8 mouse cellular contexts compared by ENCODE assay signal in genomic region chrX:169996926-169997325, GRCm38 (mm10). TPM values are rescaled to one million over a fixed set of nuclear protein-coding genes. Genes with fewer than 3 reads are reported as not detected.
DNase-seq lines count a peak whose midpoint lies in the region; ATAC-seq and TF ChIP-seq lines count a peak whose summit lies in the region.
"Not testable (repeated sequence)": the region's sequence is repeated elsewhere in the genome, so short reads cannot be mapped to it uniquely, and the experiment has no call there.

No protein-coding gene starts in this region.

- not testable (repeated sequence) for TF ChIP-seq CTCF in heart, postnatal 0 days (IDR thresholded peaks at IDR 0.05; ENCODE audit: low read depth); lung, postnatal 0 days (IDR thresholded peaks at IDR 0.05)
- TF ChIP-seq CTCF in layer of hippocampus, adult 2 months (conservative IDR thresholded peaks at IDR 0.05): peak; percentile 52

- H3K27ac ChIP-seq in heart, postnatal 0 days (ENCODE audit: low read depth); lung, postnatal 0 days (ENCODE audit: low read length): not testable (repeated sequence)
- H3K27ac ChIP-seq in layer of hippocampus, adult 2 months: peak overlapping the region; percentile 67; the same call in 1 of the 2 replicates

- not testable (repeated sequence) for H3K36me3 ChIP-seq in heart, postnatal 0 days (replicated peaks; ENCODE audit: control insufficient read depth, insufficient read depth, low read length); lung, postnatal 0 days (ENCODE audit: insufficient read depth, low read length)

- H3K27me3 ChIP-seq in heart, postnatal 0 days (ENCODE audit: control insufficient read depth, insufficient read depth, low read length); lung, postnatal 0 days (replicated peaks; ENCODE audit: insufficient read depth, low read length): not testable (repeated sequence)

- H3K4me2 ChIP-seq in heart, postnatal 0 days (ENCODE audit: low read depth, low read length): peak overlapping the region; percentile 86
- peak overlapping the region; percentile 95 for H3K4me2 ChIP-seq in lung, postnatal 0 days (replicated peaks; ENCODE audit: low read depth, low read length)

- DNase-seq in CD4-positive, CD25-positive, alpha-beta regulatory T cell, adult 2 months (ENCODE audit: low read depth, low spot score): peak; percentile 100
- DNase-seq in brain, adult 2 months (ENCODE audit: low read depth, low spot score): peak; percentile 98
- DNase-seq in heart, postnatal 0 days (ENCODE audit: low spot score); lung, postnatal 0 days (ENCODE audit: low spot score): not testable (repeated sequence)
- peak; percentile 91 to 93 for DNase-seq in layer of hippocampus, adult 2 months (ENCODE audit: low spot score in 2 of 2)
- peak; percentile 100 for DNase-seq in retina, embryonic 14.5 days (ENCODE audit: low spot score)
- peak; percentile 89 for DNase-seq in testis, postnatal 14 days (ENCODE audit: low spot score)

- not testable (repeated sequence) for H3K4me1 ChIP-seq in heart, postnatal 0 days (ENCODE audit: control insufficient read depth, insufficient read depth); lung, postnatal 0 days (ENCODE audit: insufficient read depth, low read depth, low read length)

- WGBS in heart, postnatal 0 days: 64% methylated on average over 46 of the region's 46 CpGs
- 62% methylated on average over 46 of the region's 46 CpGs for WGBS in lung, postnatal 0 days

- H3K9me3 ChIP-seq in heart, postnatal 0 days (replicated peaks; ENCODE audit: control insufficient read depth, low read length): peaks cover 33% of the 10 kb centered on the region
- peaks cover 24% of the 10 kb centered on the region for H3K9me3 ChIP-seq in lung, postnatal 0 days (ENCODE audit: low read length)

- peak overlapping the region; percentile 47 for H3K4me3 ChIP-seq in heart, postnatal 0 days (ENCODE audit: low read depth, low read length)
- peak overlapping the region; percentile 46 for H3K4me3 ChIP-seq in layer of hippocampus, adult 2 months
- H3K4me3 ChIP-seq in lung, postnatal 0 days (ENCODE audit: low read depth, low read length): peak overlapping the region; percentile 47

- 0 out of 2 replicates have a peak overlapping the region, but pooled peaks have one; percentile 41 for H3K9ac ChIP-seq in heart, postnatal 0 days (replicated peaks; ENCODE audit: low read depth, low read length)
- not testable (repeated sequence) for H3K9ac ChIP-seq in lung, postnatal 0 days (replicated peaks; ENCODE audit: low read depth)

- ATAC-seq in erythroid progenitor cell, adult 5-6 weeks (replicated peaks; ENCODE audit: low FRiP score, poor library complexity, severe bottlenecking): peak; percentile 11; the same call in 1 of the 2 replicates
- ATAC-seq in heart, postnatal 0 days (ENCODE audit: insufficient read depth, low read depth); lung, postnatal 0 days: not testable (repeated sequence)

- not testable (repeated sequence) for TF ChIP-seq EP300 in heart, postnatal 0 days (IDR thresholded peaks at IDR 0.05; ENCODE audit: low read depth); lung, postnatal 0 days (IDR thresholded peaks at IDR 0.05)

RNA-seq across cellular contexts. Expression of gene Gm21887, which starts 12.5 kb away (rescaled TPM):
- total RNA-seq in erythroid progenitor cell, adult 5-6 weeks (2015; ENCODE audit: low replicate concordance): 47.4 and 53.7 TPM in 2 replicates
- total RNA-seq in erythroid progenitor cell, adult 5-6 weeks (2017; ENCODE audit: low replicate concordance): 67.6 and 103 TPM in 2 replicates
- total RNA-seq in heart, postnatal 0 days (2014; rRNA removed; ENCODE audit: low replicate concordance): 0.88 and 16.5 TPM in 2 replicates
- 32.6 and 63.9 TPM in 2 replicates for polyA plus RNA-seq in heart, postnatal 0 days (2015; fragmentation: Nextera tagmentation; extraction: Ambion mirVana)
- 100 to 1,000 TPM; 208 to 264 TPM for total RNA-seq in layer of hippocampus, adult 2 months (2021)
- 90.2 and 116 TPM in 2 replicates for polyA plus RNA-seq in lung, postnatal 0 days (2015; fragmentation: Nextera tagmentation; extraction: Ambion mirVana)
